Mouse (Mus musculus): ENCODE measurements around the gene Pink1. TPM values are rescaled to one million over a fixed set of nuclear protein-coding genes. Genes with fewer than 3 reads are reported as not detected.

Pink1 gene
- polyA plus RNA-seq, 1 experiment from 2014 or later: 94.0 TPM

- no peak for ATAC-seq (ENCODE audit: low read depth)
- H3K27ac ChIP-seq (replicated peaks): no peak overlapping the region
- no peaks in the 10 kb centered on the region for H3K36me3 ChIP-seq
- WGBS: 88% methylated on average over 8 of the region's 8 CpGs
- peaks cover 12% of the 10 kb centered on the region for H3K4me1 ChIP-seq (replicated peaks)
- no peaks in the 10 kb centered on the region for H3K27me3 ChIP-seq
- H3K9ac ChIP-seq: no peak overlapping the region
- H3K4me3 ChIP-seq: no peak overlapping the region
- H3K4me2 ChIP-seq: no peak overlapping the region
- no peaks in the 10 kb centered on the region for H3K9me3 ChIP-seq
These were observed 30.0 kb upstream of the Pink1 start for GRCm38 (mm10) chr4:138356141-138356540.

- no peak overlapping the region for H3K27ac ChIP-seq (replicated peaks)
- no peak for ATAC-seq (ENCODE audit: low read depth)
- no peaks in the 10 kb centered on the region for H3K36me3 ChIP-seq
- H3K4me1 ChIP-seq (replicated peaks): peaks cover 8% of the 10 kb centered on the region; the same call in 1 of the 2 replicates
- H3K9ac ChIP-seq: no peak overlapping the region
- no peak overlapping the region for H3K4me2 ChIP-seq
- no peaks in the 10 kb centered on the region for H3K27me3 ChIP-seq
- H3K4me3 ChIP-seq: no peak overlapping the region
- H3K9me3 ChIP-seq: no peaks in the 10 kb centered on the region
- WGBS: 86% methylated on average over 2 of the region's 2 CpGs
These were observed 29.4 kb upstream of the Pink1 start for GRCm38 (mm10) chr4:138355496-138355895.

GRCm38 (mm10) chr4:138353438-138354171 lies 27.5 kb upstream of the Pink1 start:
- no peak overlapping the region for H3K4me3 ChIP-seq

GRCm38 (mm10) chr4:138352692-138353091 lies 26.6 kb upstream of the Pink1 start:
- H3K27ac ChIP-seq (replicated peaks): no peak overlapping the region
- H3K36me3 ChIP-seq: no peaks in the 10 kb centered on the region
- no peak for ATAC-seq (ENCODE audit: low read depth)
- no peak overlapping the region for H3K4me3 ChIP-seq
- no peaks in the 10 kb centered on the region for H3K9me3 ChIP-seq
- peaks cover 8% of the 10 kb centered on the region for H3K4me1 ChIP-seq (replicated peaks)
- WGBS: 88% methylated on average over 6 of the region's 6 CpGs
- H3K9ac ChIP-seq: no peak overlapping the region
- H3K4me2 ChIP-seq: no peak overlapping the region
- no peaks in the 10 kb centered on the region for H3K27me3 ChIP-seq

More at GRCm38 (mm10) chr4:138353438-138354171, 27.5 kb upstream of the Pink1 start:
- WGBS: 71% methylated on average over 10 of the region's 10 CpGs
- Histone ChIP-seq H3K4me1 (replicated peaks) (peaks cover 8% of the 10 kb centered on the region; the same call in 1 of the 2 replicates), H3K9ac (no peak overlapping the region), H3K4me2 (no peak overlapping the region), H3K27me3 (no peaks in the 10 kb centered on the region), H3K9me3 (no peaks in the 10 kb centered on the region), H3K36me3 (no peaks in the 10 kb centered on the region), H3K27ac (replicated peaks) (no peak overlapping the region)
- ATAC-seq (ENCODE audit: low read depth): no peak

GRCm38 (mm10) chr4:138351821-138352220 lies 25.7 kb upstream of the Pink1 start:
- Histone ChIP-seq H3K27ac (replicated peaks) (no peak overlapping the region), H3K36me3 (no peaks in the 10 kb centered on the region), H3K4me1 (replicated peaks) (peaks cover 8% of the 10 kb centered on the region), H3K9me3 (no peaks in the 10 kb centered on the region), H3K9ac (no peak overlapping the region), H3K4me3 (no peak overlapping the region), H3K27me3 (no peaks in the 10 kb centered on the region), H3K4me2 (no peak overlapping the region)
- no peak for ATAC-seq (ENCODE audit: low read depth)
- 84% methylated on average over 5 of the region's 5 CpGs for WGBS

GRCm38 (mm10) chr4:138348716-138349115 lies 22.6 kb upstream of the Pink1 start:
- 80% methylated on average over 7 of the region's 7 CpGs for WGBS

GRCm38 (mm10) chr4:138347280-138347679 lies 21.2 kb upstream of the Pink1 start:
- Histone ChIP-seq H3K9me3 (no peaks in the 10 kb centered on the region), H3K27me3 (no peaks in the 10 kb centered on the region), H3K4me2 (no peak overlapping the region), H3K4me3 (no peak overlapping the region), H3K27ac (replicated peaks) (no peak overlapping the region), H3K36me3 (no peaks in the 10 kb centered on the region), H3K9ac (no peak overlapping the region), H3K4me1 (replicated peaks) (peaks cover 13% of the 10 kb centered on the region)
- ATAC-seq (ENCODE audit: low read depth): no peak
- WGBS: 70% methylated on average over 1 of the region's 1 CpGs

More at GRCm38 (mm10) chr4:138348716-138349115, 22.6 kb upstream of the Pink1 start:
- no peak for ATAC-seq (ENCODE audit: low read depth)
- H3K9me3 ChIP-seq: no peaks in the 10 kb centered on the region
- no peak overlapping the region for H3K4me3 ChIP-seq
- no peaks in the 10 kb centered on the region for H3K36me3 ChIP-seq
- no peaks in the 10 kb centered on the region for H3K27me3 ChIP-seq
- no peak overlapping the region for H3K27ac ChIP-seq (replicated peaks)
- H3K4me2 ChIP-seq: no peak overlapping the region
- H3K9ac ChIP-seq: no peak overlapping the region
- peaks cover 7% of the 10 kb centered on the region for H3K4me1 ChIP-seq (replicated peaks)

- no peak overlapping the region for H3K27ac ChIP-seq (replicated peaks)
- no peak overlapping the region for H3K9ac ChIP-seq
- no peak overlapping the region for H3K4me3 ChIP-seq
- no peaks in the 10 kb centered on the region for H3K9me3 ChIP-seq
- 68% methylated on average over 9 of the region's 9 CpGs for WGBS
- peaks cover 13% of the 10 kb centered on the region for H3K4me1 ChIP-seq (replicated peaks)
- ATAC-seq (ENCODE audit: low read depth): no peak
- no peaks in the 10 kb centered on the region for H3K27me3 ChIP-seq
- no peak overlapping the region for H3K4me2 ChIP-seq
- no peaks in the 10 kb centered on the region for H3K36me3 ChIP-seq
These were observed 18.9 kb upstream of the Pink1 start for GRCm38 (mm10) chr4:138344891-138345545.

GRCm38 (mm10) chr4:138343341-138343837 lies 17.3 kb upstream of the Pink1 start:
- Histone ChIP-seq H3K4me3 (no peak overlapping the region), H3K4me1 (replicated peaks) (peaks cover 13% of the 10 kb centered on the region), H3K4me2 (no peak overlapping the region), H3K27ac (replicated peaks) (no peak overlapping the region), H3K9me3 (no peaks in the 10 kb centered on the region), H3K9ac (no peak overlapping the region), H3K36me3 (no peaks in the 10 kb centered on the region), H3K27me3 (no peaks in the 10 kb centered on the region)
- ATAC-seq (ENCODE audit: low read depth): no peak
- 54% methylated on average over 10 of the region's 10 CpGs for WGBS

GRCm38 (mm10) chr4:138342778-138343177 lies 16.7 kb upstream of the Pink1 start:
- ATAC-seq (ENCODE audit: low read depth): no peak
- Histone ChIP-seq H3K4me1 (replicated peaks) (peaks cover 13% of the 10 kb centered on the region), H3K4me3 (no peak overlapping the region), H3K27ac (replicated peaks) (no peak overlapping the region), H3K9ac (no peak overlapping the region), H3K36me3 (no peaks in the 10 kb centered on the region), H3K27me3 (no peaks in the 10 kb centered on the region), H3K4me2 (no peak overlapping the region), H3K9me3 (no peaks in the 10 kb centered on the region)
- 84% methylated on average over 6 of the region's 6 CpGs for WGBS

- Histone ChIP-seq H3K4me1 (replicated peaks) (peaks cover 13% of the 10 kb centered on the region), H3K9ac (no peak overlapping the region), H3K4me2 (no peak overlapping the region), H3K27me3 (no peaks in the 10 kb centered on the region), H3K9me3 (no peaks in the 10 kb centered on the region), H3K27ac (replicated peaks) (no peak overlapping the region), H3K4me3 (no peak overlapping the region), H3K36me3 (no peaks in the 10 kb centered on the region)
- ATAC-seq (ENCODE audit: low read depth): no peak
- 82% methylated on average over 7 of the region's 7 CpGs for WGBS
These were observed 15.9 kb upstream of the Pink1 start for GRCm38 (mm10) chr4:138342048-138342447.

GRCm38 (mm10) chr4:138341393-138341792 lies 15.3 kb upstream of the Pink1 start:
- Histone ChIP-seq H3K4me3 (no peak overlapping the region), H3K36me3 (no peaks in the 10 kb centered on the region), H3K4me1 (replicated peaks) (peaks cover 13% of the 10 kb centered on the region), H3K27me3 (no peaks in the 10 kb centered on the region), H3K27ac (replicated peaks) (no peak overlapping the region), H3K4me2 (no peak overlapping the region), H3K9me3 (no peaks in the 10 kb centered on the region), H3K9ac (no peak overlapping the region)
- 71% methylated on average over 8 of the region's 8 CpGs for WGBS
- ATAC-seq (ENCODE audit: low read depth): no peak

Measured in neural tube, embryonic 13.5 days (tissue).